Mouse (Mus musculus) frontal cortex, postnatal 25 days (tissue): Measurements from ENCODE around the gene Nadk.

Source experiments
- DNase-seq, 2 experiments: peaks; one replicate each; pipeline ENCODE4 v3.0.0; 2022; ENCODE audit warnings: low spot score in 2 of 2

Gene Nadk

DNA sequence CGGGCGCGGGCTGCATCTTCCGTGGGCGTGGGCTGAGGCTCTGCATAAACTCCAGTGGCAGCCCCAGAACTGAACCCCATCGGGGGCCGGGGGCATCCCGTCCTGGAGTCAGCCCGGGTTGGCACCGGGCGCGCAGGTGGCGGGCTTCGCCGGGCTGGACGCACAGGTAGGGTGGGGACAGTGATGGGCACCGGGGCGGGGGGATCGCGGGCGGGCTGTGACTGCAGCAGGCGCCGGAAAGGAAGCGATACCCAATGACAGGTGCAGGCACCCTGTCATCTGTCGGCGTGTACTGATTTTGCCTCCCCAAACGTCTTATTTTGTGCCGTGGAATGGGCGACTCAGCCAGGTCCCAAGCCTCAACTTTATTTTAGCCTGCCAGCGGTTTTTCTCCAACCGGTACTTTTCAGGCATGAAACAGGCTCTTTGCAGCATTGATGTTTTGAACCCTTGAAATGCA lies 39.8 kb downstream of the Nadk start:
- DNase-seq = no peak

DNA sequence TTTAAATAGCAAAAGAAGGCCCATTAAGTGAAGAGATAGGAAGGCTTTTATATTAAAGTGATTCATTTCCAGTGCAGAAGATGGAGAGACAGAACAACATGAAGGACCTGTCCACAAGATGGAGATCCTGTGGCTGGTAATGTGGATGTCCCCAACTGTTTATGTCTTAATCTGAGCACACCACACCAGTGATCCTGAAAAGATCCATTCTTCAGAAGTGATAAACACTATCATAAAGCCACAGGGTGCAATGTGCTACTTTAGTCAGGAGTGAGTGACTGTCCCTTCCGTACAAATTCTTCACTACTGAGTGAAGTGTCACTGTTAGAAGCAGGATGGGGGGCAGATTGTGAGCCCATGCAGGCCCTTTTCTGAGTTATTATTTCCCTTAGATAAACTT lies 40.6 kb downstream of the Nadk start:
- DNase-seq = no peak

DNA sequence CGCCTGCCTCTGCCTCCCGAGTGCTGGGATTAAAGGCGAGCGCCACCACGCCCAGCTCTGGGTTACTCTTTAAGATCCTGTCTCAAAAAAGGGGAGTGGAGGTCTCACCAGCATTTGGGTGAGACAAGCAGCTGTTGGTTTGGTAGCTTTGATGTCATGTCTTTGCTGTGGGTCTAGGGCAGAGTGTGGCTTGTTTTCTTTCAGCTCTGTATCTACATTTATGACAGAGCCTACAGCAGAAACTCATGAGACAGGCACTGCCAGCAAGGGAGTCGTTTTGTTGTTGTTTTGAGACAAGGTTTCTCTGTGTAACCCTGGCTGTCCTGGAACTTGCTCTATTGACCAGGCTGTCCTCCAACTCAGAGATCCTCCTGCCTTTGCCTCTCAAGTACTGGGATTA lies 41.6 kb downstream of the Nadk start:
- no peak for DNase-seq

DNA sequence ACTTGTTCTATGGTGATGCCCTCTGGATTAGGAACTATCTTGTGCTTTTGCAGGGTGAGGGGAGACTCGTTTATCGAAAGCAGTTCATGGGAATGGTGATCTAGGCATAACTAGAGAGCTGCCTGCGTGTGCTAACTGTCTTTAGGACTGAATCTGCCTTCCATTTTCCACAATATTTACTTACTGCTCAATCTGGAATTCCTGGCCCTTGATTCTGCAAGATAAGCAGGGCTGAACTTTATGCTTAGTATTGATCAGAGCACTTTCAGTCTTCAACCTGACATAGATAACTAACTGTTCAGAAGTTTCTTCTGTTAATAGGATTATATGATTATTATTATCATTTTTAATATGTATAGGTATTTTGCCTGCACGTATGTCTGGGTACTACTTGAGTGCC lies 43.0 kb downstream of the Nadk start:
- DNase-seq = no peak

DNA sequence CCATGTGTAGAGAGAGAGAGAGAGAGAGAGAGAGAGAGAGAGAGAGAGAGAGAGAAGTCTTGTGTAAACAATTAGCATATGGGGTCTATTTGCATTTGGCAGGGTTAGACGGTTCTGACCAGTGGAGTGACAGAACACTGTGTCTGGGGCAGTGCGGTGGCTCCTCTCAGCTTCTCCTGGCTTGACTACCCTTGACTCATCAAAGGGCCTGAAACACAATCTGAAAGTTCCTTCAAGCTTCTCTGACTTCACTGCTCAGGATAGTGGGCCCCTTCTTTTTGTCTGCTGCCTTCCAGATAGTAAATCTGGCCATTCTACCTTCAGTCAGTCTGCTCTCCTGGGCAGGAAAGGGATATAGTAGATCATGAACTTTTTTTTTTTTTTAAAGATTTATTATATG lies 44.6 kb downstream of the Nadk start:
- DNase-seq = no peak

DNA sequence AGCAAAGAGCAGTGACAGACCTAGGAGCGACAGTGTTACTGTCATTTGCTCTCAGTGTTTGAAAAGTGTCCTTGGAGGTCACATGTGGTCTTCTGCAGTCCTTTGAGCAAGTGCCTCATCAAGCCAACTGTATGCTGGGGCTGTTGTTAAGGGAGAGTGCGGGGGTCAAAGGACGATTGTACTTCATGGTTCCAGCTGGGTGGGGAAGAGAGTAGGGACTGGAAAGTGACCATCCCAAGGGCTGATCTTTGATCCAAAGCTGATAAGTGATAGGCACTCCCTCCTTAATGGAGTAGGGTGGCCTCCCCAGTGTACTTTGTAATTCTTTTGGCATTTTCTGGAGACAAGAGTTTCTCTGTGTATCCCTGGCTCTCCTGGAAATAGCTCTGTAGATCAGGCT lies 49.7 kb downstream of the Nadk start:
- no peak for DNase-seq

DNA sequence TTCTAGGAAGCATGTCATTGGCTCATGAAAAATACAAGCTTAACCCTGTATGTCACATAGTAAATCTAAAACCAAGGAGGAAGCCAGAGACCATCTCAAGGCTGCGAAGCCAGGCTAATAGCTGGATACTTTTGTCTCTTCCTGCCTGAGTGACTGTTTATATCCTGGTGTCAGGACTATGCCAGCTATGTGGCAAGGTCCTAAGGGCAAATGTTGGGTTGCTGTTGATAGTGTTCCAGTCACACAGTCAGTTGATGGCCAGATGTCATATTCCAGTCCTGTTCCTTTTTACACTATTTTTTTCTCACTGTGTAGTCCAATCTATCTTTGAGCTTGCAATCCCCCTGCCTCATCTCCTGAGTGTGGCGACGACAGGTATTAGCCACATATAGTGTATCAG lies 51.1 kb downstream of the Nadk start:
- DNase-seq = no peak

DNA sequence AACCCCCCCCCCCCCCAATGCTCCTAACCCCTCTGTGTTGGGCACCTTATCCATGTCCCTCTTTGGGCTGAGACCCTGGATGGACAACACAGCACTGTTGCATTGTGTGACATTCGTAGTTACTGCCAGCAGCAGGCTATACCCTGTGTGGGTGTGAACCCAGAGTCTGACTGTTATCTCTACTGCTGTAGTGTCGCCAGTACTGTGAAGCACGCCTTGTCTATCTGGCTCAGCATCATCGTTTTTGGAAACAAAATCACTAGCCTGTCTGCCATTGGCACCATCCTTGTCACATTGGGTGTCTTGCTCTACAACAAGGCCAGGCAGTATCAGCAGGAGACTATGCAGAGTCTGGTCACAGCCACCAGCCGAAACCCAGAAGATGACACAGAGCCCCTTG lies 56.1 kb downstream of the Nadk start:
- DNase-seq = no peak

DNA sequence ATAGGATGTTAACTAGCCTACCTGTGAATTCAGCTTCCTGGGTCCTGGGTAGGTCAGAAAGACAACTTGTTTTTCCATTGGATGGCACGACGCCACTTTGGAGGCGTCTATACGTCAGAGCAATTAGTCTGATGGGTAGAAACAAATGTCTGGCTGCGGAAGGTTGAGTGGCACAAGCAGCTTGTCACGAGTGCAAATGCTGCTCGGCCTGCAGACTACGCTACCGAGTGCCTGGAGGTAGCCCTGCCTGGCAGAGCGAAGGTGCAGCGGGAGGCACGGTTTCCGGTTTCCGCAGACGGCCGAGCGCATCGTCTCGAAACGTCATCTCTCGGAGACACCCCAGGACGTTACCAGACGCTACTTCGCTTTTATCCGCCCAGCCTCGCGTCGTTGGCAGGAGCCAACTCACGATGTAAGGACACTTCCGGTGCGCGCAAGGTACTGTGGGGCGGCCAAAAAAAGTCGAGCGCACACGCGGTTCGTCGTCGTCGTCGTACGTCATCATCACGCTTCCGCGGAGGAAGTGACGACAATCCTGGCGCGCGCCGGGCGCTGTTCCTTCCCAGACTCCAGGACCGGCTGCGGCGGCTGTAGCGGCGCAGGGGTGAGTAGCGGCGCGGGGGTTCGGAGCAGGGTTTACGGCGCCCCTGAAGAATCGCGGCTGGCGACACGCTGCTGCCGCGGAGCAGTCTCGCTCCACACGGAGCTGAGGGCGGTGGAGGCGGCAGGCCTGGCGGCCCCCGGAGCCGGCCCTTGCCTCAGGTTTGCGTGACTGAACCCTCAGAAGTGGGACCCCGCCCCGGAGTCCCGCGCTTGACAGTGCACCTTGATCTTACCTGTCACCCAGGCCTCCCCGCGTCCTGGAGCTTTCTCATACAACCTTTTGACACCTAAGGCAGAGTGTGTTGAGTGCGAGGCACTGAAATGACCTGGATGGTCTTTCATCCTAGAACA lies 62.4 kb downstream of the Nadk start, which contains the start of gene Cdk11b:
Cdk11b (plus strand) TSS at position 517 of the 954 bp plus-strand sequence.
- DNase-seq = peak; percentile 88 to 95

DNA sequence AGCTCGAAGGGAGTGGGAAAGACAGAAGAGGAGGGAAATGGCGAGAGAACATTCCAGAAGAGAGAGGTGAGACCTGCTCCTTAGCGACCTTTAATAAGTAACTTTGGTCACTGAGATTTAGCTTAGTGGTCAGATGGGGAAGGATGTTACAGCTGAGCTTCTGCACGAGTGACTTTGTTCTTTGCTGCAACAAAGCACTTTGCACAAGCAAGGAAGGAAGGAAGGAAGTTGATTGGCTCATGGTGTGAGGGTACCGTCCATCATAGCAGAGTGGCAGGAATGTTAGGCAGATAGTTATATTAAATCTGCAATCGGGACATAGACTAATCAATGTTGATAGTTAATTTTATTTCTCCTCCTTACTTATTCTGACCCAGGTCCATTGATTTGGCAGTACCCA lies 68.1 kb downstream of the Nadk start:
- DNase-seq = no peak

DNA sequence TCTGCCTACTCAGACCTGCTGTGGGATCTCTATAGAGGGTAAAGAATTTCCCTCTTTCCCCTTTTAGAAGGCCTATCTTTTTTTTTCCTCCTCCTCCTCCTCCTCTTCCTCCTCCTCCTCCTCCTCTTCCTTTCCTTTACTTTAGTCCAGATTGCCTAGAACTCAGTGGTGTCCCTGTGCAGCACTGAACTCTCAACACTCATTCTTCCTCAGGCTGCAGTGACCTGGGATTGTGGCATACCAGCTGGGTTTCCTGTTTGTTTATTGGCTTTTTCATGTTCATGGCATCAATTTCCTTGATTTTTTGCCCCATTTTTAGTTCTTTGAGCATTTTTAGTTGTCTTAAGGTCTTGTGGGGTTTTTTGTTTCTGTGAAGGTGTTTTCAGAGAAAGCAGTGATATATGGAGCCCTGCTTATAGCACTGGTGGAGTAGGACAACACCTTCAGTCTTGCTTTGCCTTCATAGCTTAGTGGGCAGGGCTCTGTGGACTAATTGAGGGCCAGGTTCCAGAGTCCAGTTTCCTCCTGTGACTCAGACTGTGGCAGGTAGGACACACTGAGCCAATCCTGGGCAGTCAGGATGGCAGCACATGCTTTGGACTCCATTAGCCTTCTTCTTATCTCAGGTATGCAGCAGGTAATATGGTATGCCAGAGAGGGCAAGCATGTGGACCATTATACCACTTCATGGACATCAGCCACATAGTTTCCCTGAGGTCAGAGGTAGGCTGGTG lies 73.8 kb downstream of the Nadk start:
- DNase-seq = no peak
